Mouse (Mus musculus) testis, adult 2 months (tissue): ENCODE results near the gene B3galt5. TPM values are rescaled to one million over a fixed set of nuclear protein-coding genes. Genes with fewer than 3 reads are reported as not detected.
"Not testable (repeated sequence)": the region's sequence is repeated elsewhere in the genome, so short reads cannot be mapped to it uniquely, and the experiment has no call there.

Experiments
- H3K27ac ChIP-seq: fragments of 200-500 bp; 2 replicates; pipeline ENCODE4 v1.5.1; 2012; ENCODE audit warnings: low read depth, low read length; ENCODE audit not compliant: control insufficient read depth, insufficient read depth
- H3K27me3 ChIP-seq: fragments of 200-500 bp; 2 replicates; pipeline ENCODE4 v1.6.1; 2012; ENCODE audit warnings: mild to moderate bottlenecking, low read length, moderate library complexity; ENCODE audit not compliant: control insufficient read depth, insufficient read depth
- H3K36me3 ChIP-seq: fragments of 200-500 bp; 2 replicates; pipeline ENCODE4 v1.6.1; 2012; ENCODE audit warnings: mild to moderate bottlenecking, low read length; ENCODE audit not compliant: control insufficient read depth, insufficient read depth
- H3K4me1 ChIP-seq: fragments of 200-500 bp; 2 replicates; pipeline ENCODE4 v1.6.1; 2012; ENCODE audit warnings: low read length; ENCODE audit not compliant: control insufficient read depth, insufficient read depth
- H3K4me3 ChIP-seq: fragments of 200-500 bp; 2 replicates; pipeline ENCODE4 v1.5.1; 2012; ENCODE audit warnings: low read depth, mild to moderate bottlenecking, low read length, moderate library complexity, mixed read lengths; ENCODE audit not compliant: control insufficient read depth
- CTCF ChIP-seq: fragments of 200-500 bp; IDR thresholded peaks from 2 replicates; pipeline ENCODE4 v1.5.1; 2012; ENCODE audit warnings: low read depth, mild to moderate bottlenecking, inconsistent platforms, low read length, moderate library complexity; ENCODE audit not compliant: control insufficient read depth, insufficient read depth, insufficient replicate concordance
- POLR2A ChIP-seq: fragments of 200-500 bp; IDR thresholded peaks from 2 replicates; pipeline ENCODE4 v1.6.1; 2012; ENCODE audit warnings: low read depth, mild to moderate bottlenecking, inconsistent platforms, low read length, moderate library complexity; ENCODE audit not compliant: control insufficient read depth
- polyA plus RNA-seq: library from polyadenylated mRNA; depleted of rRNA; stranded (reverse); fragments of >200 nt; gene quantifications from 2 replicates; pipeline ENCODE4 v1.2.3, GENCODE M21; 2012

B3galt5 gene
- polyA plus RNA-seq, 1 experiment = not detected

DNA sequence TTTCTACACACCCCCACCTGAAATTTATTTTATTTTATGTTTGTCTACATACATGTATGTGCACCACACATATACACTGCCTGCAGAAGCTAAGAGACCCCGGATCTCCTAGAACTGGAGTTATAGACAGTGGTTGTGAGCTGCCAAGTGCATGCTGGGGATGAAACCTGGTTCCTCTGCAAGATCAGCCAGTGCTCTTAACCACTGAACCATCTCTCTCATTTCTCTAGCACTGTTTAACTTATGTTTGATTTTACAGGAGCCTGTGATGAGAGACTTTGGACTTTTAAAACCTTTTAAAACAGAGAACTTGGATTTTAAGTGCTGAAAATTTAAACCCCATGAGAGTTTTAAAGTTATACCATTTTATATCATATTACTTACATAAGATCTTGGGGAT is 87.1 kb downstream of the B3galt5 start:
- H3K27me3 ChIP-seq = no peaks in the 10 kb centered on the region
- H3K4me3 ChIP-seq = no peak overlapping the region
- no peaks in the 10 kb centered on the region for H3K36me3 ChIP-seq
- H3K4me1 ChIP-seq = no peaks in the 10 kb centered on the region; the same call in 1 of the 2 replicates
- no peak for TF ChIP-seq POLR2A
- TF ChIP-seq CTCF = no peak
- H3K27ac ChIP-seq = no peak overlapping the region

DNA sequence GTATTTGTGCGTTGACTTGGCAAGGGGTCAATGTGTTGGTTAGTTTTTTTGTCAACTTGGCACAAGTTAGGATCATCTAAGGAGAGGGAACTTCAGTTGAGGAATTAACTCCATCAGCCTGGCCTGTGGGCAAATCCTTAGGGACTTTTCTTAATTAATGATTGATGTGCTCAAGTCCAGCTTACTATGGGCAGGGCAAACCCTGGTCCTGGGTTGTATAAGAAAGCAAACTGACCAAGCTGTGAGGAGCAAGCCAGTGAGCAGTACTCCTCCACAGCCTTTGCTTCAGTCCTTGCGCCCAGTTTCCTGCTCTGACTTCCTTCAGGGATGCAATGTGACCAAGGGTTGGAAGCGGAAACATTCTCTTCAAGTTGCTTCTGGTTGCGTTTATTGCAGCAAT is 87.6 kb downstream of the B3galt5 start:
- Histone ChIP-seq H3K27ac (no peak overlapping the region), H3K4me1 (no peaks in the 10 kb centered on the region; the same call in 1 of the 2 replicates), H3K4me3 (no peak overlapping the region), H3K27me3 (no peaks in the 10 kb centered on the region), H3K36me3 (no peaks in the 10 kb centered on the region)
- no peak for TF ChIP-seq CTCF
- no peak for TF ChIP-seq POLR2A

DNA sequence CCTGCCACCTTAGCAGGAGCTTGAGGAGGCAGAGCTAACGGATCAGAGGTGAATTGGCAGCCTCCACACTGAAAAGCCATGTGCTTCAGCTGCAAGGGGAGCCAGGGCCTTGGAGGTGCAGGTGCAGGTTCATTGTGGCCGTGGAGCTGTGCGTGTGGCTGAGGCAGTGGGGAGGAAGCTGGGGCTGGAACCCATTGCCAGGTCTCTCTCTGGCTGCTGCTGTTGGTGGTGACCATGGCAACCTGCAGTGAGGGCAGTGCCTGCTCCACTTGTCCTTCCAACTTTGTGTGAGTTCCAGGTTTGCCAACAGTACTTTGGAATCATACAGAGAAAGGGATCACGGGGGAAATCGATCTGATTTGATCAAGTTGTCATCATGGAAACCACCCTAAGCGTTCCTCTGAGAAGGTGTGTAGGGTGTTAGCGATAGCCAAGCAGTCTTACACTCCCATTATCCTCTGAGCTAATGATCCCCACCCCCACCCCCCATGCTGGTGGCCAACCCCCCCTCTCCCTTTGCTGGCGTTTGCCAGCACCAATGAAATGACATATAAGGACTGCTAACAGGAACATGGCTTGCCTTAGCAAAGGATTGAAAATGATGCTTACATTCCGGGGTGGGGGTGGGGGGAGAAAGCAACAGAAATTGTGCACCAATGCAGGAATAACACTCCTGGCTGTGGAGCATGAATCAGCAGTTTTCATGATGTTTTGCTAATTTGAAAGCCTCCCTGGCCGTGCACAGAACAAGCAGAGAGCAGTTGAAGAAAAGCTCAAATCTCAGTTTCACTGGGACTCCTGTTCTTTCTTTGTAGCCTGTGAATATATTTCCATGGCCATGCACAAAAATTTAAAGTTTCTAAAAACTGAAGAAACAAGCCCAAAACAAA is 90.8 kb downstream of the B3galt5 start:
- H3K27ac ChIP-seq = no peak overlapping the region
- no peaks in the 10 kb centered on the region for H3K27me3 ChIP-seq
- H3K36me3 ChIP-seq = no peaks in the 10 kb centered on the region
- H3K4me3 ChIP-seq = no peak overlapping the region
- H3K4me1 ChIP-seq = no peaks in the 10 kb centered on the region; the same call in 1 of the 2 replicates
- no peak for TF ChIP-seq POLR2A
- TF ChIP-seq CTCF = no peak

DNA sequence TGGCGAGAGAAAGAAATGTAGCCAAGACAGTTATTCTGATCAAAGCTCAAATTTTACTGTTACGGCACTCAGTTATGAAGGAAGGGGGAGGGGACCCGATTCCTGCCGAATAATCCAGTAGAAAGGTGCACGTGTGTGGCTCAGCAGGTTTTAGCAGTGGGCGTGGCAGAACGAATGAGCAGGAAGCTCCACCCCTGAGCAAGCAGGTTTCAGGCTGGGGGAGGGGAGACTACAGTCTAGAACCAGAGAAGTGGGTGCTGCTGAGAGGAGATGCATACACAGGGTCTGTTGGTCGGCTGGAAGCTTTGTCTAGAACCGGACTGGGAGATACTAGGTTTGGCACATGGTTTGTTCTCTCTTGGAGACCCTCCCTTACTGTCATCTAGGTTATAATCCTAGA is 91.7 kb downstream of the B3galt5 start:
- H3K27me3 ChIP-seq, H3K27ac ChIP-seq, H3K4me1 ChIP-seq, H3K36me3 ChIP-seq, H3K4me3 ChIP-seq: not testable (repeated sequence)

DNA sequence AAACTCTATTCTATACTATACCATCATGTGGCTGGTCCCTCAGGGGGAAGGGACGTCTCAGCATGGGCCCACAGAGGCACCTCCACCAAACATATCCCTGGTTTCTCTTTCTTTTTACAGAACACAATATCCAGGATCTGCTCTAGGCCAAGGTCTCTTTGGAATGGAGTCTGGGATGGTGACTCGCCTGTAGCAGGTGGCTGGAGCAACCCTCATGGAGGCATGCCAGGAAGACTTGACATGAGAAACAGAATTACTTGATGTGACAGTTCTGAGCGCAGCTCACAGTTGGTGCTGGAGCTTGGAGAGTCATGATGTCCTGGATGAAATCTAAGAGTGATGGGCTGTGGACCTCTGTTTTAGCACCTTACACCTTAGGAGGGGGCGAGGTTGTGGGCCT is 104.0 kb downstream of the B3galt5 start:
- Histone ChIP-seq H3K4me1 (no peaks in the 10 kb centered on the region), H3K27ac (no peak overlapping the region), H3K36me3 (no peaks in the 10 kb centered on the region), H3K27me3 (no peaks in the 10 kb centered on the region), H3K4me3 (no peak overlapping the region)
- TF ChIP-seq POLR2A (no peak), CTCF (no peak)

DNA sequence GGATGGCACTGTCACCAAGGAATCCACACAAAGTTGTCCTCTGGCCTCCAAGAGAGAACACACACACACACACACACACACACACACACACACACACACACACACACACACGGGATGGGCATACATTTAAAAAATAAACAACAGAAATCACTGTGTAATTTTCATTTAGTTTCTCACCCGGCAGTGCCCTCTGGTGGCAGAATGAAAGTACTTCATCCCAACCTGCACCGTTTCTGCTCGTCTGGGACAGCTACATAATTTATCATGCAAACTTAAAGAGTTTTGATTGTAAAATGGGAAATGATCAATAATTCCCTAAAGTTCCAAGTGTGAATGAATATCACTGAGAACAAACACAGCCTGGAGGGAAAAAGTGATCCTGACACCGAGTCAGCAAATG is 105.7 kb downstream of the B3galt5 start:
- no peaks in the 10 kb centered on the region for H3K36me3 ChIP-seq
- no peaks in the 10 kb centered on the region for H3K4me1 ChIP-seq
- no peak overlapping the region for H3K4me3 ChIP-seq
- no peak overlapping the region for H3K27ac ChIP-seq
- H3K27me3 ChIP-seq = no peaks in the 10 kb centered on the region
- no peak for TF ChIP-seq POLR2A
- peak; percentile 47; the same call in 1 of the 2 replicates for TF ChIP-seq CTCF

DNA sequence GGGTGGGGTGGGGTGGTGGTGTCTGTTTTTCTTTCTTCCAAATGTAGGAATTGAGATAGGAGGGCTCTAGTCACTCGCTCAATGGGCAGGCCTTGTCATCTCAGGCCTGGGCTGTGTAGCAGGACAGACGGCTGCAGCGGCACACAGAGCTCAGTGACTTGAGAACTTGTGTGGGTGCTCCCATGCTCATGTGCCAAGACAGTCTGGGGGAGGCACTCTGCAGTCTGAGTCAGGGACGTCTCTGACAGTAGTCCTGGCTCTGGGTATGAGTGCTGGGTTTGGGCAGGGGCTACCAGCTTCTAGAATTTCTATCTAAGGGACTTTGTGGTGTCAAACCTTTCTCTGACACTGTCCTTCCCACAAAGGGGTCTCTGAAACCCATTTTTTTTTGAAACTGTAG is 106.3 kb downstream of the B3galt5 start:
- TF ChIP-seq POLR2A (no peak), CTCF (no peak)
- no peak overlapping the region for H3K27ac ChIP-seq
- H3K4me1 ChIP-seq = no peaks in the 10 kb centered on the region
- no peak overlapping the region for H3K4me3 ChIP-seq
- H3K27me3 ChIP-seq = no peaks in the 10 kb centered on the region
- no peaks in the 10 kb centered on the region for H3K36me3 ChIP-seq
